Mouse (Mus musculus) forebrain, embryonic 14.5 days (tissue): Measurements from ENCODE around the gene Afap1l2. TPM values are rescaled to one million over a fixed set of nuclear protein-coding genes. Genes with fewer than 3 reads are reported as not detected.

Source experiments
- ATAC-seq: fragments of 200-750 bp; cut with Nextera tagmentation; 2 replicates; pipeline ENCODE4 v1.8.0; 2017; ENCODE audit warnings: mild to moderate bottlenecking, moderate library complexity
- DNase-seq: peaks from one replicate; pipeline ENCODE4 v3.0.0-alpha.2; 2015; ENCODE audit warnings: low spot score
- H3K27ac ChIP-seq: fragments of 300-500 bp; sonication (generic); 2 replicates; pipeline ENCODE4 v1.5.1; 2014; ENCODE audit warnings: low read depth, mild to moderate bottlenecking, control low read depth, low read length, moderate library complexity
- H3K27me3 ChIP-seq: fragments of 300-500 bp; sonication (generic); replicated peaks from 2 replicates; pipeline ENCODE4 v1.6.1; 2014; ENCODE audit warnings: low read length, control low read depth, mixed read lengths; ENCODE audit not compliant: control insufficient read depth, insufficient read depth
- H3K36me3 ChIP-seq: fragments of 300-500 bp; sonication (generic); 2 replicates; pipeline ENCODE4 v1.6.1; 2014; ENCODE audit warnings: low read length, control low read depth; ENCODE audit not compliant: control insufficient read depth, insufficient read depth
- H3K4me1 ChIP-seq: fragments of 300-500 bp; sonication (generic); 2 replicates; pipeline ENCODE4 v1.6.1; 2014; ENCODE audit warnings: antibody characterized with exemption, low read length, control low read depth; ENCODE audit not compliant: control insufficient read depth, insufficient read depth
- H3K4me2 ChIP-seq: fragments of 300-500 bp; sonication (generic); 2 replicates; pipeline ENCODE4 v1.6.1; 2014; ENCODE audit warnings: mild to moderate bottlenecking, control low read depth, low read length
- H3K4me3 ChIP-seq: fragments of 300-500 bp; sonication (generic); 2 replicates; pipeline ENCODE4 v1.5.1; 2014; ENCODE audit warnings: low read depth, low read length, control low read depth
- H3K9ac ChIP-seq: fragments of 300-500 bp; sonication (generic); 2 replicates; pipeline ENCODE4 v1.6.1; 2014; ENCODE audit warnings: mild to moderate bottlenecking, low read length, control low read depth, moderate library complexity
- H3K9me3 ChIP-seq: fragments of 300-500 bp; sonication (generic); replicated peaks from 2 replicates; pipeline ENCODE4 v1.6.1; 2016; ENCODE audit warnings: low read length, control low read depth, mixed read lengths; ENCODE audit not compliant: control insufficient read depth
- WGBS: fragments of 180-500 bp; shearing (Covaris S2); extraction: QIAGEN DNeasy Blood & Tissue Kit; methylation state at CpG from one replicate; pipeline ENCODE4 v1.1.7; 2014; 5-methylcytosine and 5-hydroxymethylcytosine counted together
- polyA plus RNA-seq: library from polyadenylated mRNA; unstranded; fragments of >200 nt; fragmentation: Nextera tagmentation; extraction: Ambion mirVana; gene quantifications from 2 replicates; pipeline ENCODE4 v1.2.1, GENCODE M21; 2014

Afap1l2 gene
- polyA plus RNA-seq, 1 experiment from 2014 or later: 4.9 TPM

- no peak overlapping the region for H3K4me2 ChIP-seq
- 86% methylated on average over 3 of the region's 3 CpGs for WGBS
- H3K27ac ChIP-seq: no peak overlapping the region
- no peaks in the 10 kb centered on the region for H3K36me3 ChIP-seq
- ATAC-seq (no peak), DNase-seq (no peak)
- peaks cover 6% of the 10 kb centered on the region; the same call in 1 of the 2 replicates for H3K4me1 ChIP-seq
- no peak overlapping the region for H3K9ac ChIP-seq
- H3K9me3 ChIP-seq: no peaks in the 10 kb centered on the region
- H3K27me3 ChIP-seq: peaks cover 16% of the 10 kb centered on the region; the same call in 1 of the 2 replicates
- no peak overlapping the region for H3K4me3 ChIP-seq
Observed at GRCm38 (mm10) chr19:57012068-57012467, 4.0 kb upstream of the Afap1l2 start.

- Histone ChIP-seq H3K36me3 (no peaks in the 10 kb centered on the region), H3K4me3 (no peak overlapping the region), H3K9ac (no peak overlapping the region), H3K27me3 (peaks cover 22% of the 10 kb centered on the region; the same call in 1 of the 2 replicates), H3K4me2 (no peak overlapping the region), H3K9me3 (no peaks in the 10 kb centered on the region), H3K4me1 (peaks cover 6% of the 10 kb centered on the region; the same call in 1 of the 2 replicates), H3K27ac (no peak overlapping the region)
- no peak for DNase-seq
- no peak for ATAC-seq
- 30% methylated on average over 4 of the region's 4 CpGs for WGBS
Observed at GRCm38 (mm10) chr19:57010064-57010463, 2.0 kb upstream of the Afap1l2 start.

GRCm38 (mm10) chr19:57009653-57010052 is 1.6 kb upstream of the Afap1l2 start:
- DNase-seq (no peak), ATAC-seq (no peak)
- Histone ChIP-seq H3K27me3 (peaks cover 22% of the 10 kb centered on the region; the same call in 1 of the 2 replicates), H3K4me3 (no peak overlapping the region), H3K4me1 (peaks cover 6% of the 10 kb centered on the region; the same call in 1 of the 2 replicates), H3K9me3 (no peaks in the 10 kb centered on the region), H3K4me2 (no peak overlapping the region), H3K27ac (no peak overlapping the region), H3K36me3 (no peaks in the 10 kb centered on the region), H3K9ac (no peak overlapping the region)
- 44% methylated on average over 4 of the region's 4 CpGs for WGBS

GRCm38 (mm10) chr19:57007291-57007690 is 737 bp downstream of the Afap1l2 start:
- ATAC-seq (no peak), DNase-seq (no peak)
- Histone ChIP-seq H3K4me3 (peak overlapping the region; percentile 42; the same call in 1 of the 2 replicates), H3K4me2 (peak overlapping the region; percentile 83; the same call in 1 of the 2 replicates), H3K27me3 (peaks cover 22% of the 10 kb centered on the region; the same call in 1 of the 2 replicates), H3K36me3 (no peaks in the 10 kb centered on the region), H3K9ac (no peak overlapping the region), H3K27ac (no peak overlapping the region), H3K4me1 (peaks cover 6% of the 10 kb centered on the region; the same call in 1 of the 2 replicates), H3K9me3 (no peaks in the 10 kb centered on the region)
- WGBS: 60% methylated on average over 16 of the region's 16 CpGs

GRCm38 (mm10) chr19:57006841-57007240 is 1.2 kb downstream of the Afap1l2 start:
- whole genome bisulfite sequencing: 58% methylated on average over 13 of the region's 13 CpGs
- H3K9ac ChIP-seq: no peak overlapping the region

GRCm38 (mm10) chr19:57005062-57005461 is 3.0 kb downstream of the Afap1l2 start:
- Histone ChIP-seq H3K9me3 (no peaks in the 10 kb centered on the region), H3K4me2 (no peak overlapping the region), H3K27ac (no peak overlapping the region), H3K9ac (no peak overlapping the region), H3K27me3 (peaks cover 22% of the 10 kb centered on the region; the same call in 1 of the 2 replicates), H3K4me1 (peaks cover 6% of the 10 kb centered on the region; the same call in 1 of the 2 replicates), H3K4me3 (no peak overlapping the region), H3K36me3 (no peaks in the 10 kb centered on the region)
- DNase-seq (no peak), ATAC-seq (no peak)
- 94% methylated on average over 4 of the region's 4 CpGs for WGBS

More at GRCm38 (mm10) chr19:57006841-57007240, 1.2 kb downstream of the Afap1l2 start:
- no peak overlapping the region for H3K4me2 ChIP-seq
- no peak for DNase-seq
- peaks cover 22% of the 10 kb centered on the region; the same call in 1 of the 2 replicates for H3K27me3 ChIP-seq
- peaks cover 6% of the 10 kb centered on the region; the same call in 1 of the 2 replicates for H3K4me1 ChIP-seq
- no peak overlapping the region for H3K27ac ChIP-seq
- H3K9me3 ChIP-seq: no peaks in the 10 kb centered on the region
- ATAC-seq: no peak
- H3K4me3 ChIP-seq: no peak overlapping the region
- H3K36me3 ChIP-seq: no peaks in the 10 kb centered on the region

- H3K4me1 ChIP-seq: peaks cover 10% of the 10 kb centered on the region
- no peak overlapping the region for H3K9ac ChIP-seq
- H3K9me3 ChIP-seq: no peaks in the 10 kb centered on the region
- H3K36me3 ChIP-seq: no peaks in the 10 kb centered on the region
- no peak overlapping the region for H3K27ac ChIP-seq
- DNase-seq (peak; percentile 59), ATAC-seq (no peak)
- no peak overlapping the region for H3K4me2 ChIP-seq
- WGBS: 48% methylated on average over 7 of the region's 7 CpGs
- no peak overlapping the region for H3K4me3 ChIP-seq
- H3K27me3 ChIP-seq: peaks cover 20% of the 10 kb centered on the region; the same call in 1 of the 2 replicates
Observed at GRCm38 (mm10) chr19:57003460-57003810, 4.6 kb downstream of the Afap1l2 start.

- Histone ChIP-seq H3K36me3 (no peaks in the 10 kb centered on the region), H3K9ac (no peak overlapping the region), H3K9me3 (no peaks in the 10 kb centered on the region), H3K4me1 (peaks cover 10% of the 10 kb centered on the region), H3K4me2 (no peak overlapping the region), H3K27me3 (peaks cover 15% of the 10 kb centered on the region; the same call in 1 of the 2 replicates), H3K4me3 (no peak overlapping the region), H3K27ac (no peak overlapping the region)
- DNase-seq (no peak), ATAC-seq (no peak)
- 81% methylated on average over 12 of the region's 12 CpGs for WGBS
Observed at GRCm38 (mm10) chr19:57002741-57003459, 5.1 kb downstream of the Afap1l2 start.

- Histone ChIP-seq H3K4me2 (no peak overlapping the region), H3K4me3 (no peak overlapping the region), H3K36me3 (no peaks in the 10 kb centered on the region), H3K9me3 (no peaks in the 10 kb centered on the region), H3K27me3 (peaks cover 5% of the 10 kb centered on the region; the same call in 1 of the 2 replicates), H3K27ac (no peak overlapping the region), H3K9ac (no peak overlapping the region), H3K4me1 (peaks cover 4% of the 10 kb centered on the region; the same call in 1 of the 2 replicates)
- DNase-seq (no peak), ATAC-seq (no peak)
- 84% methylated on average over 4 of the region's 4 CpGs for WGBS
Observed at GRCm38 (mm10) chr19:57001926-57002325, 6.1 kb downstream of the Afap1l2 start.
